Mouse (Mus musculus) lung, postnatal 0 days (tissue): ENCODE measurements around the gene Smoc1.

Source experiments
- CTCF ChIP-seq: IDR thresholded peaks from 2 replicates; pipeline ENCODE4 v1.5.1; 2016; ENCODE audit warnings: antibody characterized with exemption, mild to moderate bottlenecking
- EP300 ChIP-seq: IDR thresholded peaks from 2 replicates; pipeline ENCODE4 v1.6.1; 2016; ENCODE audit warnings: antibody characterized with exemption, mild to moderate bottlenecking, control low read depth

GRCm38 (mm10) chr12:81011994-81012393 is 14.6 kb upstream of the Smoc1 start:
- no peak for TF ChIP-seq EP300
- no peak for TF ChIP-seq CTCF
